Mouse (Mus musculus) brown adipose tissue, adult 24 weeks (tissue): ENCODE data around the gene Surf1. TPM values are rescaled to one million over a fixed set of nuclear protein-coding genes. Genes with fewer than 3 reads are reported as not detected.
A peak's percentile ranks its signal among the peaks of the same experiment; 100 is the strongest.

Experiments used
- H3K27ac ChIP-seq: fragments of 200-500 bp; replicated peaks from 2 replicates; pipeline ENCODE4 v1.5.1; 2012; ENCODE audit warnings: low read depth, mild to moderate bottlenecking, low read length
- H3K4me1 ChIP-seq: fragments of 200-500 bp; 2 replicates; pipeline ENCODE4 v1.6.1; 2012; ENCODE audit warnings: low read length, mixed read lengths; ENCODE audit not compliant: control insufficient read depth, insufficient read depth, insufficient read length
- H3K4me3 ChIP-seq: fragments of 200-500 bp; 2 replicates; pipeline ENCODE4 v1.5.1; 2012; ENCODE audit warnings: low read depth, mild to moderate bottlenecking, low read length, moderate library complexity; ENCODE audit not compliant: insufficient read depth
- polyA plus RNA-seq: library from polyadenylated mRNA; stranded (reverse); fragments of >200 nt; gene quantifications from 2 replicates; pipeline ENCODE4 v1.2.4, GENCODE M21; 2012; ENCODE audit not compliant: missing spikeins, insufficient read depth, insufficient read length

Surf1 gene
- polyA plus RNA-seq, result 90.6 and 112 TPM in 2 replicates

DNA sequence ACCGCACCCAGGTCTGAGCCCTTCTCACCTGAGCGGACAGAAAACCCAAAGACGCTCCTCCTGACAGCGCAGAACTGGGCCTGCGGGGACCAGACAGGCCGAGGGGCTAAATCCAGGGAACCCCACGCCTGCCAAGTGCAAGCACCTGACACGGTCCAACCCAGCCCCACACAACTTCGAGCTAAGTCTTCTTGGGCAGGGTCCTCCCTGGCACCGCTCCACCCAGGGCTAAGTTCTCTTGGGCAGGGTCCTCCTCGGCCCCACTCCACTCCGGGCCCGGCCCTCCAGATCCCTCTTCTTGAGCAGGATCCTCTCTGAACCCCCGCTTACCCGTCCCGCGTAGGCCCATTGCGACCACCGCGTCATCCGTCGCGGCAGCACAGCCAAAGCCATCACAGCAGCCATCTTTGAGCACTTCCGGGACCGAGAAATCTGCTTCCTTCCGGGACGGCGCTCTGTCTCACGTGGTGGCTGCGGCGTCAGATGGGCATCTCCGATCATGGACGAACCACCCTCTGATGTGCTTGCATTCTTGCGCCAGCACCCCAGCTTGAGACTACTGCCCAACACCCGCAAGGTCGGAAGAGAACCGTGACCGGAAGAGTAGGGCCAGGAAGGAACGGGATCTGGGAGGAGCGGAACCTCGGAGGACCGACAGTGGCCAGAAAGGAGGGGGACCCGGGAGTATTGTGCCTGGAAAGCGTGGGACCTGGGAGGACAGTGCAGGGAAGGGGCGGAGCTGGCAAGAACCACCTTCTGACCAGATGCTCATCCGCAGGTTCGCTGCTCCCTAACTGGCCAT lies at the start of gene Surf1, which contains the start of gene Surf2:
TSS of gene Surf1 (minus strand) at position 604 of the 802 bp plus-strand sequence.
TSS of gene Surf2 (plus strand) at position 441 of the 802 bp plus-strand sequence.
- peaks cover 18% of the 10 kb centered on the region for H3K4me1 ChIP-seq
- peak within 1 kb of the TSS; percentile 78 for H3K27ac ChIP-seq
- H3K4me3 ChIP-seq, result peak within 1 kb of the TSS; percentile 78

DNA sequence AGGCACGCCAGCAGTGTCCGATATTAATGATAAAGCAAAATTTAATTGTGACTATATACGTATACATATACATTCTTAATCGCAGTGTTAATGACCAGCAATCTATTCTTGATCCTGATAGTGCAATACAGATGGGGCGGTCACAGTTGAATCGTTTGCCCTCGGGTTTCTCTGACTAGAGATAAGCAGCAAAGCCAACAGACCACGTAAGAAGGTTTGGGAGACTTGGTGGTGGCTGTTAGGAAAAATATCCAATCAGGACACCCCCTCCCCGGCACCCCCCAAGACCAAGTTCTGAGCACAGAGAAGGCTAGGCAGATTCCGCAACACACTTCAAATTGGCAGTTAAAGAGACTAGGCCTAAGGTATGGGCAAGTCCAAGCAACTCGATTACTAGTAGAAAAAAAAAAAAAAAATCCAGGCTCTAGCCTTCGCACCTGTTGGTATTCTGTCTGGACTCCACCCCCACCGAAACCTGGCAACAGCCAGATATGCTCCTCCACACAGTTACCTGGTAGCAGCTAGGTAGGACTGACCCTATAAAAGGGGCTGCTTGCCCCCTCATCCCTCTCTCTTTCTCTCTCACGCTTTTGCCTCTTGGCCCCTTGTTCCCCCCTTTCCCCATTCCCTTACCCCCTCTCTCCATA lies 48.5 kb upstream of the Surf1 start:
- peaks cover 8% of the 10 kb centered on the region; the same call in 1 of the 2 replicates for H3K4me1 ChIP-seq
- peak overlapping the region; percentile 87 for H3K4me3 ChIP-seq
- 0 out of 2 replicates have a peak overlapping the region, but pooled peaks have one; percentile 21 for H3K27ac ChIP-seq

DNA sequence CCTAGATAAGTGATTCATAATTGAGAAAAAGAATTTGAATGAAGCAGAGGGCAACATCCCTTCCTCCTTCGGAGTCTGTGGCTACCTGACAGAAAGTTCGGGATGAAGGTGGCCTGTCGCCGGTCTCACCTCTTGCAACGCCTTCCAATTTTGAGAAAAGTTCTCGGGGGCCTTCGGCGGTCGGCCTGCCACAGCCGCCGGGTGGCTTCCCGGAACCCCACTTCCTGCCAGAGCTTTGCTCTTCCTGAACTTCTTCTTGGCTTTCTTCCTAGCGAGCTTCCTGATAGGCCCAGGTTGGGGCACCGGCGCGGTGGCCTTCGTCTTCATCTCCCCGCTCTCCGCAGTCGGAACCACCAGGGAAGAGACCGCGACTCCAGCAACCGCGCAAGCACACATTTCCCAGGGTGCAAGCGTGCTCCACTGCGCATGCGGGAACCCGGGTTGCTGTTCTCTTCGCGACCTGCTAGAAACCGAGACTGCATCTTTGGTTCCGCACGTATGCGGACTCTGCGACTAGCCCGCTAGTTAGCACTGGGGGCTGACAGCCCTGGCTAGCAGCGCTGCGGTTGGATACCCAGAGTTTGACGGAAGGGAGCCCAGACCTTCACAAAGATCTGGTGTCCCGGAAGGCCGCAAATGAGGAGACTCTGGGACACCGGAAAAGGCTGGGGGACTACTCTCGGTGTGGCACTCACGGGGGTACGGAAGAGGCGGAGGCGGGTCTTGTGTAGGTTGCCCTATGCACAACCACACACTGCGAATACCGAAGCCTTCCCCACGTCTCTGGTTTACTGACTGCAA lies 47.8 kb upstream of the Surf1 start, which contains the start of gene Rexo4:
TSS of gene Rexo4 (minus strand) at position 464 of the 801 bp plus-strand sequence.
- Histone ChIP-seq H3K4me1 (peaks cover 8% of the 10 kb centered on the region; the same call in 1 of the 2 replicates), H3K27ac (peak within 1 kb of the TSS; percentile 94), H3K4me3 (peak within 1 kb of the TSS; percentile 87)

DNA sequence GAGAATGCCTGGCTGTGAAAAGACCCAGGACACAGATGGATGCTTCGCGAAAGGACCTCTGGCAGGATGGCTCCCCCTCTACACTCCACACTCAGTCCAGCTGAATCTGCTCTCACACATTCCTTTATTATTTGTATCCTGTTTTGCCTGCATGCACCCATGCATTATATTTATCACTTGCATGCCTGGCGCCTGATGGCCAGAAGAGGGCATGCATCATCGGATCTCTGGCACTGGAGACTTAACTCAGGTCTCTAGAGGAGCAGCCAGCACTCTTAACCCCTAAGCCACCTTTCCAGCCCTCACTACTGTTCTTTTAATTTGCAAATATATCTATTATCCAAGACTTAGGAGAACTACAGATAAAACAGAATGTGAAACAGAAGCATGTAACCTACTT lies 44.4 kb upstream of the Surf1 start:
- Histone ChIP-seq H3K27ac (no peak overlapping the region), H3K4me3 (no peak overlapping the region), H3K4me1 (peaks cover 8% of the 10 kb centered on the region; the same call in 1 of the 2 replicates)

DNA sequence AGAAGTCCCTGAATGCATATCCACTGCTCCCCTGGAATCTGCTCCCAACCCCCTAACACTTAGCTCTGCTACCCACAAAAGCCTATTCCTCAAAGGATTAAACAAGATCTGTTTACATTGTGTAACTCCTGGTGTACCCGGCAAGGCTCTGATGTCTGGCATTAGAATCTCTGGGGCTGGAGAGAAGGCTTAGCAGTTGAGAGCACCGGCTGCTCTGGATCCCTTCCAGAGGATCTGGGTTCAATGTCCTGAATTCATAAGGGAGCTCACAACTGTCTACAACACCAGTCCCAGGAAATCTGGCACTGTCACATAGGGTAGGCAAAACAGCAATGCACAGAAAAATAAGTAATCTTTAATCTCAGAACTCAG lies 41.1 kb upstream of the Surf1 start:
- H3K27ac ChIP-seq, result no peak overlapping the region
- no peak overlapping the region for H3K4me3 ChIP-seq
- H3K4me1 ChIP-seq, result no peaks in the 10 kb centered on the region; the same call in 1 of the 2 replicates

DNA sequence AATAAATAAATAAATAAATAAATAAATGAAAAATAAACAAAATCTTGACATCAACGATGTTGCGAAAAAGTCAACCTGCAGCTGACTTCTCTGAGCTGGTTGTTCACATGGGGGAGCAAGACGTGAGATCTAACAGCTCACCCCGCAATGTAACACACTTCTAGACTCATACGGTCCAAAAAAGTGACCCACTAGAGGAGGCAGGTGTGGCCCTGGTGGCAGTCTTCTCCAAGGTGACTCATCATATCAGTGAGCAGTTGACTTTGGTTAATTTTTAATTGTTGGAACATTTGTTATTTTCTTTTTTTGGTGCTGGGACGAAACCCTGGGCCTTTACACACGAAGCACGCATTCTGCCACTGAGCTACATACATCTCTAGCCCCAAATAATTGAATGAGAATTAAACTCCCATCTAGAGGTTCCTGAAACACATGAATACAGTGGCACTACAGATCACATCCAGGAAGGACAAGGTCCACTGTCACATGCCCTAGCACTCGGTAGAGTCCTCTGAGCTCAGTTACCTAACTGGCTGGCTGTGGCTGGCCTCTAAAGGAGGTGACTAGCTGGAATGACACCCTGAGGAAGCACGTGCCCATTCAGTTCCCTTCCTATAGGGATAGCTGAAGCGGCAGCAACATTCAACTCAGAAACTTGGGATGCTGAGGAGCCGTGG lies 40.6 kb upstream of the Surf1 start:
- Histone ChIP-seq H3K4me1 (no peaks in the 10 kb centered on the region; the same call in 1 of the 2 replicates), H3K4me3 (no peak overlapping the region), H3K27ac (no peak overlapping the region)

DNA sequence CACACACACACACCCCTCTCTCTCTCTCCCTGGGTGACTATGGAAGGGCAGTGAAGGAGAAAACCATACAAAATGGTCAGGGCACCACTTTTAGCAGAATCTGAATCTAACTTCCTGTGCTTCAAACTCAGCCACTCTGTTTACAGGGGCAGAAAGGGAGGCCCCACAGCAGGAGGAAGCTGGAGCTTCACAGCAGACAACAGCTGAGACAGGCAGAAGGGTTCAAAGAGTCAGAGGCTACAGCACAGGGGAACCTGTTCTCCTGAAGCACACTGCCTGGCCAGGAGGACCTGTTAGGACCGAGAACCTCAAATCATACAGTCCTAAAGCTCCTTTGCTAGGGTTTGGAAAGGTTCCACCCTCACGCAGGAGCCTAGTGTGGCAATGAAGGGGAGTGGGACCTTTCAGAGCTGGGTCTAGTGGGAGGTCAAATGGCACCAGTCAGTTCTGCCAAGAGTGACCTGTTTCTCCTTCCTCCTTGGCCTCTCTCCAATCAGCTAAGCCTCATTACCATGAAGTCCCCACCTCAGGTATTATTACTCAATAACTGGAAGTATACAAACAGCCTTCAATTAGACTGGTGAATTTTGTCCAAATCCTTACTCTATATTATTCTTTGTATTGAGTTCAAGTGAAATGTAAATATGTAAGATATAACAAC lies 38.5 kb upstream of the Surf1 start:
- Histone ChIP-seq H3K27ac (no peak overlapping the region), H3K4me1 (no peaks in the 10 kb centered on the region)

DNA sequence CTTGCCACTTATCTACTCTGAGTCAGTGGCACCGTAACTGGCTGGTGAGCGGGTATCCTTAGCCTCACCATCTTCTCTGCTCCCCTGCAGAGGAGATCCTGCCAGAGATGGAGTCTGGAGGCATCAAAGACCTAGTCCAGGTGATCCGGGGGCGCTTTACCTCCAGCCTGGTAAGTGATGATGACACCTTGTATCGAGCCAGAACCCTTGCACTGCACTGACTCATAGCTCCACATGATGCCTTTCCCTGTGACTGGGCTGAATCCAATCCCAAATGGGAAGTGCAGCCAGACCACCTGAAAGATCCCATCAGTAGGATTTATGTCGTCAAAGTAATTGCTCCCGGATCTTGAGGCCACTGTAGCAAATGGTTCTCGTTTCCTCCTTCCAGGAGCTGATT lies 36.5 kb upstream of the Surf1 start:
- Histone ChIP-seq H3K4me3 (no peak overlapping the region), H3K4me1 (no peaks in the 10 kb centered on the region), H3K27ac (no peak overlapping the region)

More for the DNA sequence above, 38.5 kb upstream of the Surf1 start:
- no peak overlapping the region for H3K4me3 ChIP-seq

DNA sequence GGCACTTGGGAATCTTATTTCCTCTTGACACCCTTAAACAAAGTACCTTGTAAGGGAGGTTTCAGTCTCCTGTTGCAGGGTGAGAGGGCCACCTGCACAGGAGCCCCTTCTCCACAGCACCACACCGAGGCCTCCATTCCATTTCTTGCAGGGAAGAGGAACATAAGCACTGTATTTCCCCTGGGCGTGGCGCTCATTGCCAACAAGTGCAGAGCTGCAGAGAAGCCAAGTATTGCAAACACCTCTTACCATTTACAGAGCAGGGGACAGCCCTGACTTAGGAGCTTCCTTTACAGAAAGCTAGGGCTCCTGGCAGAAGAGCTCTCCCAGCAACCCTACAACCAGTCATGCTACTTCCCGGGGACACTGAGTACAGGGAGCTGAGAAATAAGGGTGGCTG lies 35.9 kb upstream of the Surf1 start:
- H3K4me1 ChIP-seq, result no peaks in the 10 kb centered on the region
- no peak overlapping the region for H3K27ac ChIP-seq
- no peak overlapping the region for H3K4me3 ChIP-seq

DNA sequence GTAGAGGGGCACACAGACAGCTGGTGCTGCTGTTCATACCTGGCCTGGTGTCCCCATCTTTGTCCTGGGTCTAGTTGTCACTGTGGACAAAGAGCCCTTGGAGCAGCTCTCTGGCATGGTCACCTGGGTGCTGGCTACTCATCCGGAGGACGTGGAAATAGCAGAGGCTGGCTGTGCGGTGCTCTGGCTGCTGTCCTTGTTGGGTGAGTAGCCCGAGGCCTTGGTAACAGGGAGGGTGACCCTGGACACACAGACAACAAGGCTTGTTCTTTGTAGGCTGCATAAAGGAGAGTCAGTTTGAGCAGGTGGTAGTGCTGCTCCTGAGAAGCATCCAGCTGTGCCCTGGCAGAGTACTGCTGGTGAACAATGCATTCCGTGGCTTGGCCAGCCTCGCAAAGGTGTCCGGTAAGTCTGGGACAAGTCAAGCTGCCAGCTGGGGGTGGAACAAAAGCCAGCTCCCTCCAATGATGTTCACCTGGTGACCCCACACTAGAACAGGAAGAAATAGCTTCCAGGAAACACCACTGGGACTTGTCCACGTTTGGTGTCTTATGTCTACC lies 35.1 kb upstream of the Surf1 start:
- no peaks in the 10 kb centered on the region for H3K4me1 ChIP-seq
- no peak overlapping the region for H3K4me3 ChIP-seq
- no peak overlapping the region for H3K27ac ChIP-seq

DNA sequence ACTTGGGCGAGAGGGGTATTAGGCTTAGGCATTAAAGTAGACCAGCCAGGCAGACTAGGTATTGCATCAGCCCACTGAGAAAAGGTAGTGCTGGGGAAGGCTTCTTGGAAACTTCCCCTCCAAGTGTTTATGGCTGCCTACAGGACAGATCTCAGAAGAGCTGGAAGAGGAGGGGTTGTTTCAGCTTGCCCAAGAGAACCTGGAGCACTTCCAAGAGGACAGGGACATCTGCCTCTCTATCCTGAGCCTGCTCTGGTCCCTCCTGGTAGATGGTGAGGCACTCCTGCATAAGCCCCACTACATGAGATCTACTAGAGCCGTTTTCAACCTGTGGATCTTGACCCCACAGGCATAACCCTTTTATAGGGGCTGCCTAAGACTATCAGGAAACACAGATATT lies 34.1 kb upstream of the Surf1 start:
- no peak overlapping the region for H3K27ac ChIP-seq
- no peak overlapping the region for H3K4me3 ChIP-seq
- no peaks in the 10 kb centered on the region for H3K4me1 ChIP-seq

DNA sequence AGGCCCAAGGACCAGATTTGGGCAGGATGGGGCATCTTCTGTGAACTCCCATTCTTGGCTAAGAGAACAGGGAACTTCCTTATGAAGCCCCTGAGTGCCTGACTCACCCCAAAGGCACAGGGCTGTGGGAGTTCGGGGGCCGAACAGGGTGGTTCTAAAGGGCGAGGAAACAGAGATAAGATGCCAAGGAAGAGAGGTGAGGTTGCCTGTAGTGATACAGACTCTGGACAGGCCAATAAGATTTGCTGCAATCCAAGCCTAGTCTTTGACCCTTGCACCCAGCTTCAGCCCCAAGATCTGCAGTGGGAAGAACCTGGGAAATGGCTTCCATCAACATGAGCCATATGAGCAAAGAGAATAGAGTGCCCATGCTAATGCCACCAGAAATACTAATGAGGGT lies 26.9 kb upstream of the Surf1 start:
- no peaks in the 10 kb centered on the region for H3K4me1 ChIP-seq
- H3K27ac ChIP-seq, result no peak overlapping the region
- no peak overlapping the region for H3K4me3 ChIP-seq

DNA sequence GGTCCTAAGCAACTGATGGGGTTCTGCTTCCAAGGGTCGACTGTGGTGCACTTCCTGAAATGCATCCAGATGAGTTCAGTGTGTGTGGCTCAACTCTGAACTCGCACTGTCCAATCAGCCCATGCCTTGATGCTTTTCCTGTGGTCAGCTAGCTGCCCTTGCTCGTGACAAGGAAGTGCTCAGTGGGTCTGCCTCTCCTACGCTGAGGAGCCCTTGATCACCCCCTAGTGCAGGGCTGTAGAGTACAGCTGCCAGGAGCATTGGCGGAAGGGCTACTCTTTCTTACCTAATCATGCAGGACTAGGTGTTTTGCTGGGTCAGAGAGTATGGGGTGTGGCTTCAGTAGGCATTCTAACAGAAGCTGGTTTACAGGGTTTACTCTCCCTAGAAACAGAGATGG lies 25.2 kb upstream of the Surf1 start:
- Histone ChIP-seq H3K4me1 (no peaks in the 10 kb centered on the region), H3K4me3 (no peak overlapping the region), H3K27ac (no peak overlapping the region)

DNA sequence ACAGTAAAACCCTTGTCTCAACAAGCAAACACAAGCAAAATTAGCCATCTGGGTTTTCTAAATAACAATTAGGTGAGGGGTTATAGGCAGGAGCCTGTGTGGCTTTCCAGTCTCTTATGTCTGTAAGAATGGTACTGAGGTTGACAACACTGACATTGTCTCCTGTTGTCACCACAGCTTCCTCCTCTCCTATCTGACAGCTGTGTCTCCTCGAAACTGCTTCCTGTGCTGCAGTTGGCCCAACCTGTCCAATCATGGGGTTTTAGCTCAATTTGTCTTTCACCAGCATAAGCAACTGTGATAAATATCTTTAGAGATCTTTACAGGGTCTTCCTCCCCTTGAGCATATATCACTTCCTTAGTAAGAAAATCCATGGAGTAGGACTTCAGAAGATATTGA lies 20.1 kb upstream of the Surf1 start:
- H3K27ac ChIP-seq, result no peak overlapping the region
- H3K4me3 ChIP-seq, result no peak overlapping the region
- H3K4me1 ChIP-seq, result 0 out of 2 replicates have a peak, but pooled peaks cover 4% of the 10 kb centered on the region
